Mouse (Mus musculus) limb, embryonic 13.5 days (tissue): ENCODE measurements around the gene Bub1b. TPM values are rescaled to one million over a fixed set of nuclear protein-coding genes. Genes with fewer than 3 reads are reported as not detected.

Experiments
- ATAC-seq: fragments of 200-750 bp; cut with Nextera tagmentation; 2 replicates; pipeline ENCODE4 v1.8.0; 2017; ENCODE audit warnings: low read depth, moderate number of reproducible peaks, moderate TSS enrichment; ENCODE audit not compliant: low FRiP score
- H3K27ac ChIP-seq: fragments of 300-500 bp; sonication (generic); 2 replicates; pipeline ENCODE4 v1.5.1; 2015; ENCODE audit warnings: inconsistent platforms, mild to moderate bottlenecking, moderate library complexity
- H3K27me3 ChIP-seq: fragments of 300-500 bp; sonication (generic); 2 replicates; pipeline ENCODE4 v1.6.1; 2015; ENCODE audit warnings: mild to moderate bottlenecking, inconsistent platforms
- H3K36me3 ChIP-seq: fragments of 300-500 bp; sonication (generic); 2 replicates; pipeline ENCODE4 v1.6.1; 2015; ENCODE audit warnings: inconsistent platforms, mild to moderate bottlenecking, moderate library complexity
- H3K4me1 ChIP-seq: fragments of 300-500 bp; sonication (generic); 2 replicates; pipeline ENCODE4 v1.6.1; 2015; ENCODE audit warnings: inconsistent platforms
- H3K4me2 ChIP-seq: fragments of 300-500 bp; sonication (generic); replicated peaks from 2 replicates; pipeline ENCODE4 v1.6.1; 2015; ENCODE audit warnings: inconsistent platforms, mild to moderate bottlenecking, moderate library complexity
- H3K4me3 ChIP-seq: fragments of 300-500 bp; sonication (generic); 2 replicates; pipeline ENCODE4 v1.5.1; 2015; ENCODE audit warnings: moderate library complexity, mild to moderate bottlenecking, inconsistent platforms
- H3K9ac ChIP-seq: fragments of 300-500 bp; sonication (generic); 2 replicates; pipeline ENCODE4 v1.6.1; 2015; ENCODE audit warnings: mild to moderate bottlenecking, inconsistent platforms
- H3K9me3 ChIP-seq: fragments of 300-500 bp; sonication (generic); 2 replicates; pipeline ENCODE4 v1.6.1; 2016; ENCODE audit warnings: inconsistent platforms
- WGBS: fragments of 180-500 bp; shearing (Covaris S2); methylation state at CpG from one replicate; pipeline ENCODE4 v1.1.7; 2015; 5-methylcytosine and 5-hydroxymethylcytosine counted together
- polyA plus RNA-seq: library from polyadenylated mRNA; unstranded; fragments of >200 nt; fragmentation: Nextera tagmentation; extraction: Ambion mirVana; gene quantifications from 2 replicates; pipeline ENCODE4 v1.2.1, GENCODE M21; 2015

Gene Bub1b
- polyA plus RNA-seq, 1 experiment from 2014 or later: 89.9 TPM

DNA sequence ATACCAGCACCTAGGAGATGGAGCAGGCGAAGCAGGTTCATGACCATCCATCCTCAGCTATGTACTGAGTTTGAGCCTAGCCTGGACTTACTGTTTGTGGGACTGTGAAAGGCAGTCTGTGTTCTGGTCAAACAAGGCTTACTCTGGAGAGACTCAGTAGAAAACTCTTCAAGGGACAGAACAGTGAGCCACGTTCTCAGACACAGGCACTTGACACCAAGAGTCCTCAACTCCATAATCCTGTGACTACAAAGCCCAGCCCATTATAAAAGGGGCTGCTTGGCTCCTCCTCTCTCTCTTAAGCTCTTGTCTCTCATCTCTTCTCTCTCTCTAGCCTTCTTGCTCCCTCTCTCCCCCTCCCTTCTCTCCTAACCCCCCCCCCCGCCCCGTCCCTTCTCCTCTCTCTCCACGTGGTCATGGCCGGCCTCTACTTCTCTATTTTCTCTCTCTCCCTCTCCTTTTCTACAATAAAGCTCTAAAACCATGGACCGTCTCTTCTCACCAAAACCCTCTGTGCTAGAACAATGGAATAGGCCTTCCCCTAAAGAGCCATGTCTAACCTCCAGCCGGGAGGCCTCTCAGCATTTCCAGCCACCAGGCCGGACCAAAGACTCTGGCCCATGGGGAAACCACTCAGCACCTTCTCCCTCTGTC, 25.7 kb upstream of the Bub1b start:
- Histone ChIP-seq H3K4me2 (no peak overlapping the region), H3K27ac (no peak overlapping the region), H3K4me1 (no peaks in the 10 kb centered on the region), H3K36me3 (no peaks in the 10 kb centered on the region), H3K9ac (no peak overlapping the region), H3K9me3 (no peaks in the 10 kb centered on the region), H3K4me3 (no peak overlapping the region), H3K27me3 (no peaks in the 10 kb centered on the region)
- 86% methylated on average over 9 of the region's 9 CpGs for WGBS
- no peak for ATAC-seq

DNA sequence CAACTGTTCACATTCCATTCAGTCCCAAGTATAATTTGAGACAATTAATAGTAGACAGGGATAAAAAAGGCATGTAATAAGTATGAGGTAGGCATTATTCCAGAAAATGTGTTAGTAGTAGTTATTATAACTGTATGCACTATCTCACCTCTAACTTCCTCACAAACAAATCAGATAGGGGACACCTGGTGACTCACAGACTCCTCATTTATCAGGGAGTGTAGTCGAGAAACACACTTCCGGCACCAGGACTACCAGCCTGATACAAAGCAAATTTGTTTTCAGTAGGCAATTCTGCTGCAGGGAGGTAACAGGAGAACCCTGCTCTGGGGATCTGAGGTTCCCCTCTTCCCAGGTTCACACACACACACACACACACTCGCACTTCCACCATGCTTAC, 24.9 kb upstream of the Bub1b start:
- Histone ChIP-seq H3K9me3 (no peaks in the 10 kb centered on the region), H3K4me1 (no peaks in the 10 kb centered on the region), H3K4me3 (no peak overlapping the region), H3K27ac (no peak overlapping the region), H3K36me3 (no peaks in the 10 kb centered on the region), H3K4me2 (no peak overlapping the region), H3K27me3 (no peaks in the 10 kb centered on the region), H3K9ac (no peak overlapping the region)
- 76% methylated on average over 3 of the region's 3 CpGs for WGBS
- no peak for ATAC-seq

DNA sequence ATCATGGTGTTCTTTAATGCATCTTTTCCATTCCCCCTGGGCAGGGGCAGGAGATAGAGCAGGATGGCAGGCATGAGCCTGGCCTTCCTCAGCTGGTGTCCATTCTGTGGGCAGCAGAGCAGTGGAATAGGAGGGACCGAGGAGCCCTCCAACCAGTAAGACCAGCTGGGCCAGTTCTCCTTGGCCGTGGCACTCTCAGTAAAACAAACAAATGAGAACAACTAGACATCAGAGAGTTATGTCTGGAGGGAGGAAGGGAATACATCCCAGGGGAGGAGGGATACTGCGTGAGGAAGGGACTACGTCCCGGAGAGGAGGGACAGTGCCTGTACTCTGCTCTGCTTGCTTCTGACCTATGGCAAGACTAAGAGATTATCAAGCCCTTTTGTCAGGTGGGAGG, 12.0 kb upstream of the Bub1b start:
- no peak for ATAC-seq
- no peaks in the 10 kb centered on the region for H3K27me3 ChIP-seq
- H3K9me3 ChIP-seq: no peaks in the 10 kb centered on the region
- H3K4me2 ChIP-seq: no peak overlapping the region
- H3K4me3 ChIP-seq: no peak overlapping the region
- no peak overlapping the region for H3K27ac ChIP-seq
- H3K4me1 ChIP-seq: no peaks in the 10 kb centered on the region
- no peaks in the 10 kb centered on the region for H3K36me3 ChIP-seq
- WGBS: 76% methylated on average over 5 of the region's 5 CpGs
- no peak overlapping the region for H3K9ac ChIP-seq

DNA sequence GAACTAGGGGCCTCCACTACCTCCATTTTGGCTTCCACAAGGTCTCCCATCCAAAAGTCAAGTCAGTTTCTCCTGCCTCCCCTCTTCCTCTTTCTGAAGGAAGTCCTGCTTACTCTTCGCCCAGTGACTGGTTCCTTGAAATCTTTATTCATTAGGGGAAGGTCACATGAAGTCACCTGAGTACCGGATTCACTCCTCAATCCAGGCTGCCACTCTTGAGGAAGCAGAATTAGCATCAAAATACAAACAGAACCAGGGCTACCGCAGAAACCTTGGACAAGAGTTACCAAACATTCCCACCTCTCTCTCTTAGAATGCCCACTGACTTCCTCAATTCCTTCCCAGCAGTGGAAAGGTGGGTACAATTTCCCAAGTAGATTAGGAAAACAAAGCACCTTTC, 10.3 kb upstream of the Bub1b start:
- H3K4me1 ChIP-seq: no peaks in the 10 kb centered on the region
- 65% methylated on average over 3 of the region's 3 CpGs for WGBS
- no peaks in the 10 kb centered on the region for H3K27me3 ChIP-seq
- no peak for ATAC-seq
- no peaks in the 10 kb centered on the region for H3K36me3 ChIP-seq
- H3K9ac ChIP-seq: no peak overlapping the region
- H3K27ac ChIP-seq: no peak overlapping the region
- no peaks in the 10 kb centered on the region for H3K9me3 ChIP-seq
- no peak overlapping the region for H3K4me2 ChIP-seq
- no peak overlapping the region for H3K4me3 ChIP-seq

DNA sequence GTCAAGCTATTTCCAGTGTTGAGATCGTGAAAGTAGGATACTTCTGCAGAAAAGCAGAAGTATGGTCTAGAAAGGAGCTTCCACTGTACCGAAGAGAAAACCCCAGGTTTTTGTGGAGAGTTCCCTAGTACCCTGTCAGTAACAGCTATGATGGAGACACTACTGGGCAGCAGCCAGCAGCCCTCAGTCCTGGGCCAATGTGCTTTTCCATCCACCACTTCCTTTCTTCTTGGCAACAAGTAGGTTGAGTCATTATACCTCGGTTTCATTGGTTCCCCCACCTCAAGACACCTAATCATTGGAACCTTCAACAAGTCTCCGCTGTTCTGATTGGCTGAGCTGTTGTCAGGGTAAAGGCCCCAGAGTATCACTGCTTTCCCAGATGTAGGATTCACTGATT, 6.9 kb upstream of the Bub1b start:
- H3K9ac ChIP-seq: no peak overlapping the region
- H3K4me1 ChIP-seq: no peaks in the 10 kb centered on the region
- no peak overlapping the region for H3K27ac ChIP-seq
- no peaks in the 10 kb centered on the region for H3K27me3 ChIP-seq
- no peak for ATAC-seq
- WGBS: 89% methylated on average over 4 of the region's 4 CpGs
- H3K4me3 ChIP-seq: no peak overlapping the region
- no peaks in the 10 kb centered on the region for H3K36me3 ChIP-seq
- no peak overlapping the region for H3K4me2 ChIP-seq
- no peaks in the 10 kb centered on the region for H3K9me3 ChIP-seq

DNA sequence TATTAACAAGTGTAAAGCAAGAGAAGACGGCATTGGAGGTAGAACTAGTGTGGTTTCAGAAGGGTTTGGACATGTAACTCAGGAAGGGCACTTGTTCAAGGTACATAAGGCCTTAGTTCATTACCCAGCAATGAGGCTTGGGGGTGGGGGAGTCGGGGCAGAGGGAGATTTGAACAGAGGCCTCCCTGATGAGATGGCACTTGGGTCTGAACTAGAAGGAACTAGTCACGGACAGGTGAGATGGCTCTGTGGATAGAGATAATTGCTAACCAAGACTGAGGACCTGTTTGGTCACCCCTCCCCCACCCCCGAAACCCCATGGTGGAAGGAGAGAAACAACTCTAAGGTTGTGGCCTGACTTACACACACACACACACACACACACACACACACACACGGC, 1.1 kb downstream of the Bub1b start:
- no peak for ATAC-seq
- H3K4me3 ChIP-seq: peak overlapping the region; percentile 69
- peaks cover 42% of the 10 kb centered on the region for H3K36me3 ChIP-seq
- WGBS: 22% methylated on average over 5 of the region's 5 CpGs
- H3K27ac ChIP-seq: no peak overlapping the region
- H3K27me3 ChIP-seq: no peaks in the 10 kb centered on the region
- H3K9me3 ChIP-seq: no peaks in the 10 kb centered on the region
- peak overlapping the region; percentile 76 for H3K9ac ChIP-seq
- H3K4me2 ChIP-seq: peak overlapping the region; percentile 83
- peaks cover 26% of the 10 kb centered on the region for H3K4me1 ChIP-seq

DNA sequence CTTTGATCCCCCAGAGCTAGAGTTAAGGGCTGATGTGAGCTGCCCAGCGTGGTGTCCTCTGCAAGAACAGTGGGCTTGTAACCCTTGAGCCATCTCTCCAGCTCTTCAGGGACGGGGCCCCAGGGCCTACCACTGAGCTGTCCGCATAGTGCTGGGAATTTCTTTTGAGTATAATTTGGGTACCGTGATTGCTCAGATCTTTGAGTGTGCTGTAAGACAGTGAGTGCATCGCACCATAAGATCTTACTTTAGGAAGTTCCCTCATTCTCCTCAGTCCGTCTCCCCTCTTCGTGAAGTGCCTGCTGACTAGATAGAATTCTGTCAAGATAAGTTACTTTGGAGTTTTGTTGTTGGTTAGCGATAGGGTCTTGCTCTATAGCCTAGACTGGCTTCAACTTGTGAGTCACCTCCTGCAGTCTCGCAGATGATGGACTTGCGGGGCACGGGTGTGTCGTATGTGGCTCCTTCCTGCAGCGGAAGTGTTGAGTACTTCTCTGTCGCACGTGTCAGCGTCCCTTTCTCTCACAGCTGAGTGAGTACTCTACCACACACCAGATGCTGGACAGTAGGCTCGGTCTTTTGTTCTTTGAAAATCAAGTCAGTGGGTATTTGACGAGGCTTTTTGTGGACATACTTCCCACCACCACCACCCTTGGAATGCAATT, 3.7 kb downstream of the Bub1b start:
- H3K4me2 ChIP-seq: no peak overlapping the region
- no peaks in the 10 kb centered on the region for H3K27me3 ChIP-seq
- H3K4me3 ChIP-seq: no peak overlapping the region
- H3K27ac ChIP-seq: no peak overlapping the region
- H3K4me1 ChIP-seq: peaks cover 26% of the 10 kb centered on the region
- ATAC-seq: no peak
- WGBS: 95% methylated on average over 18 of the region's 18 CpGs
- peaks cover 67% of the 10 kb centered on the region for H3K36me3 ChIP-seq
- peaks cover 5% of the 10 kb centered on the region for H3K9me3 ChIP-seq
- H3K9ac ChIP-seq: no peak overlapping the region

DNA sequence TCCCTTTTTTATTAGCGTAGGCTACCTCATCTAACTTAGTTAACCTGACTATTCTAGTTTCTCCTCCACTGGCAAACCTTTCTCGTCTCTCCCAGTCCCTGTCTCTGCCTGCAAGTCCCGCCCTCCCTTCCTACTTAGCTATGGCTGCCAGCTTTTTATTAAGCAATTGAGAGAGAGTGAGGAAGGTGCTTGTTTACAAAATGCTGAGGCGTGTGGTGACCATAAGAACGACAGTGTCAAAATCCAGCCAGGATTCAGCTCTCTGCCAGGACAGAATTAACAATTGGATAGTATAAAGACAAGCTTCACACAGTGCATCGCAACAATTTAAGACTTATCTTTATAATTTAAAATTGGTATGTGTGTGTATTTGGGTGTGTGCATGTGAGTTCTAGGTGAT, 6.1 kb downstream of the Bub1b start:
- Histone ChIP-seq H3K4me2 (no peak overlapping the region), H3K27me3 (no peaks in the 10 kb centered on the region), H3K4me1 (peaks cover 16% of the 10 kb centered on the region), H3K36me3 (peaks cover 85% of the 10 kb centered on the region), H3K9me3 (peaks cover 5% of the 10 kb centered on the region), H3K9ac (no peak overlapping the region), H3K4me3 (no peak overlapping the region), H3K27ac (no peak overlapping the region)
- 92% methylated on average over 6 of the region's 6 CpGs for WGBS
- no peak for ATAC-seq

DNA sequence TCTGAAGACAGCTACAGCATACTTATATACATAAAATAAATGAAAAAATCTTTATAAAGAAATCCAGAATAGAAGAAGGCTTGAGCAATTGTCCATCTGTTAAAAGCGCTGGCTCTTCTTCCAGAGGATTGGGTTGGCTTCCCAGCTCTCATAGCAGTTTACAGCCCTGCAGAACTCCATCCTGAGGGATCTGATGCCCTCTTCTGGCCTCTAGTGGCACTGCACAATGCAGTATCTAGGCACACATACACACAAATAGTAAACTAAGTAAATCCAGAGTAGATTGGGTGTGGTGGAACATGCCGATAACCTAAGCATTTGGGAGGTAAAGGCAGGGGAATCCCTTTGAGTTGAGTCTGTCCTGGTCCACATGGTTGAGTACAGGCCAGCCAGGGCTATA, 8.0 kb downstream of the Bub1b start:
- Histone ChIP-seq H3K4me3 (no peak overlapping the region), H3K9me3 (peaks cover 5% of the 10 kb centered on the region), H3K27ac (no peak overlapping the region), H3K36me3 (peaks cover 86% of the 10 kb centered on the region), H3K4me2 (no peak overlapping the region), H3K9ac (no peak overlapping the region), H3K4me1 (no peaks in the 10 kb centered on the region), H3K27me3 (no peaks in the 10 kb centered on the region)
- WGBS: 87% methylated on average over 2 of the region's 2 CpGs
- no peak for ATAC-seq

DNA sequence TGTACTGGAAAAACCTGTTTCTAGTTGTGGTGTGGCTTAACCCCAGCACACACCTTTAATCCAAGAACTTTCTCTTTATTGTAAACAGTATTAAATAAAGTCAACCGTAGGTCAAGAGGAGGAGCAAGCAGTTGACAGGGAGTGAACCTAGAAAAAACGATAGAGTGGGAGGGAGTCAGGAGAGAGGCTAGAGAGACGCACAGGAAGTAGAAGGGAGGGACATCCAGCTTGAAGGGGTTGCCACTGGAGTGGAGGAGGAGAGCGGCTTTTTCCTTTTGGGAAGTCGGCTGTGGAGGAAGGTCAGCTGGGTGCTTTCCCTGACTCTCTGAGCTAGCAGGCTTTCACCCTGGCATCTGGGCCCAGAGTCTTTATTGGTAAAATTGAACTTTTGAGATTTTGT, 9.0 kb downstream of the Bub1b start:
- 77% methylated on average over 5 of the region's 5 CpGs for WGBS
- H3K27ac ChIP-seq: no peak overlapping the region
- H3K36me3 ChIP-seq: peaks cover 87% of the 10 kb centered on the region

DNA sequence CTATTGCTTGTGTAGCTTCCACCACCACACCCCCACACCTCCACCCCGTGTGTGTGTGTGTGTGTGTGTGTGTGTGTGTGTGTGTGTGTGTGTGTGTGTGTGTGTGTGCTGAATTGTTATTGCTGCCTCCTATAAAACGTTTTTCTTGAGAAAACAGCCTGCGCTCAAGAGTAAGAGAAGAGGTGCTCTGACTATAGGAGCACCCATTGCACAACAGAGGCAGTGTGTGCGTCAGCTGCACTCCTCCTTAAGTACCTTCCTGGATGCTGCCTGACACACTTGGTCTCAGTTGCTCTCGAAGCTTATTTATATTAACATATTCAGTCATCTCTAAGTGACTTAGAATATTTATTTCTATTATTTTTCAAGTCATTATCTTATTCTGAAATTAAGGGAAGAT, 20.0 kb downstream of the Bub1b start:
- no peak overlapping the region for H3K4me3 ChIP-seq
- WGBS: 87% methylated on average over 5 of the region's 5 CpGs

More for the DNA sequence above, 9.0 kb downstream of the Bub1b start:
- no peak for ATAC-seq
- H3K27me3 ChIP-seq: no peaks in the 10 kb centered on the region
- no peak overlapping the region for H3K9ac ChIP-seq
- peaks cover 5% of the 10 kb centered on the region for H3K9me3 ChIP-seq
- H3K4me2 ChIP-seq: no peak overlapping the region
- H3K4me1 ChIP-seq: no peaks in the 10 kb centered on the region
- H3K4me3 ChIP-seq: no peak overlapping the region

DNA sequence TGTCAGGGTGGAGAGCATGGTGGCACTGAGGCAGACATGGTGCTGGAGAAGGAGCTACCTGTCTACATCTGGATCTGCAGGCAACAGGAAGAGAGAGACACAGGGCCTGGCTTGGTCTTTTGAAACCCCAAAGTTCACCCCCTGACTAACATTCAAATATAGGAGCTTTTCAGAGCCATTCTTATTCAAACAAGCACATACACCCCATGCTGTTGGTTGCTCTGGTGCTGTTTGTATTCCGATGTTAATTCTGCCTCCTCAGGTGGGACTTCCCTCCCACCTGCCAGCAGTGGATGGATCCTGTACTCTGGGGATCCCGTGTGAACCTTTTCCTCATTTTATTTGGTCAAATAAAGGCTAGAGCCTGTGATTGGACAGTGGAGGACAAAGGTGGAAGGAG, 22.1 kb downstream of the Bub1b start:
- Histone ChIP-seq H3K36me3 (peaks cover 84% of the 10 kb centered on the region), H3K9me3 (no peaks in the 10 kb centered on the region), H3K9ac (no peak overlapping the region), H3K27ac (no peak overlapping the region), H3K4me2 (no peak overlapping the region), H3K27me3 (no peaks in the 10 kb centered on the region), H3K4me1 (no peaks in the 10 kb centered on the region), H3K4me3 (no peak overlapping the region)
- 74% methylated on average over 2 of the region's 2 CpGs for WGBS
- no peak for ATAC-seq

More for the DNA sequence above, 20.0 kb downstream of the Bub1b start:
- Histone ChIP-seq H3K27ac (no peak overlapping the region), H3K9me3 (no peaks in the 10 kb centered on the region), H3K4me1 (no peaks in the 10 kb centered on the region), H3K36me3 (peaks cover 91% of the 10 kb centered on the region), H3K9ac (no peak overlapping the region), H3K27me3 (no peaks in the 10 kb centered on the region), H3K4me2 (no peak overlapping the region)
- no peak for ATAC-seq

DNA sequence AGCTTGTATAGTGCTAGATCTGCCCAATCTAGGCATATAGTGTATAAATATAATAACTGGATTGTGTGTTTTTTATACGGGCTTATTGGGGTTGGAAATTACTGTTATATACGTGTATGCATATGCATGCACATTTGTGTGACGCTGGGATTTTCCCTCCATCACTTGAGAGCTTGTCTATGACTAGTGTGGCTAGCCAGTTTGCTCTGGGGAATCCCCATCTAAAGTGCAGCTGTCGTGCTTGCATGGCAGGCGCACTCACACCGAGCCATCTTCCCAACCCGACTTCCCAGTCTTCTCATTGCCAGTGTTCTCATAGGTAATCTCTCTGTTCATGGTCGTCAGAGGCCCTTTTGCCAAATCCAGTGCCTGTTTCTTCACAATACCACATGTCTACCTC, 22.6 kb downstream of the Bub1b start:
- Histone ChIP-seq H3K4me1 (no peaks in the 10 kb centered on the region), H3K9me3 (no peaks in the 10 kb centered on the region), H3K9ac (no peak overlapping the region), H3K4me2 (no peak overlapping the region), H3K36me3 (peaks cover 78% of the 10 kb centered on the region), H3K27ac (no peak overlapping the region), H3K4me3 (no peak overlapping the region), H3K27me3 (no peaks in the 10 kb centered on the region)
- ATAC-seq: no peak
- 88% methylated on average over 8 of the region's 8 CpGs for WGBS
